ENCODE assay signal across 8 mouse cellular contexts in the genomic region with DNA sequence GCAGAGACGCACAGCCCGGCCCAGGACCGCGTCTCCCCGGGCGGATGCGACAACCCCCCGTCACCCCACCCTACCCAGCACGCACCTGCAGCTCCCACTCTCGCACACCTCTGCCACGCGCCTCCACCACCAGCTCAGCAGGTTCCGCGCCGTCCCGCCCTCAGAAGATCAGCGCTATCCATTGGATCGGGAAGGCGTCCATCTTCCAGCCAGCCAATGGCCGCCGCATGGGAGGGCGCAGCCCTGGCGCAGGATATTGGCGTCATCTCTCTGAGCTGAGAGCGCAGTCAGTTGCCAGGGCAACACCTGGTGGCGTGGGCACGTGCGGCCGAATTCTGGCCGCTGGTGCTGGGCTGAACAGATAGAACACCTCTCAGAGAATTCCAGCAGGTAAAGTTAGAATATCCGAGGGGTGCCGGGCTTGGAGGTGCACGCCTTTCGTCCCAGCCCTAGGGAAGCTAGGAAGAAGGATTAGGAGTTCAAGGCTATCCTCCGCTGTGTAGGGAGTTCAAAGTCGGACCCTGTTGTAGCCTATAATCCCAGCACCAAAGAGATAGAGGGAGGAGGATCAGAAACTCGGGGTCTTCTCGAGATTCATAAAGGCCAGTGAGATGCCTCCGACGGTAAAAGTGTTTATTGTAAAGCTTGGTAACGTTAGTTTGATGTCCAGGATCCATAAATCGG. TPM values are rescaled to one million over a fixed set of nuclear protein-coding genes. Genes with fewer than 3 reads are reported as not detected.
A peak's percentile ranks its signal among the peaks of the same experiment; 100 is the strongest.
DNase-seq lines count a peak whose midpoint lies in the region; ATAC-seq and TF ChIP-seq lines count a peak whose summit lies in the region.

A gene (minus strand): TSS at position 144 of the 684 bp plus-strand sequence.

- peak within 1 kb of the TSS; percentile 83 for H3K4me2 ChIP-seq in forebrain, embryonic 12.5 days
- peak within 1 kb of the TSS; percentile 84 for H3K4me2 ChIP-seq in heart, postnatal 0 days (ENCODE audit: low read depth, low read length)
- peak within 1 kb of the TSS; percentile 86 for H3K4me2 ChIP-seq in liver, embryonic 16.5 days (ENCODE audit: low read depth, low read length)
- peak within 1 kb of the TSS; percentile 78 for H3K4me2 ChIP-seq in neural tube, embryonic 13.5 days

- peaks cover 31% of the 10 kb centered on the region for H3K36me3 ChIP-seq in E14TG2a.4 (ENCODE audit: insufficient read depth, low read length)
- no peaks in the 10 kb centered on the region; the same call in 1 of the 2 replicates for H3K36me3 ChIP-seq in forebrain, embryonic 12.5 days (replicated peaks)
- H3K36me3 ChIP-seq in heart, postnatal 0 days (replicated peaks; ENCODE audit: control insufficient read depth, insufficient read depth, low read length), result no peaks in the 10 kb centered on the region
- H3K36me3 ChIP-seq in liver, embryonic 16.5 days (ENCODE audit: control insufficient read depth, insufficient read depth), result no peaks in the 10 kb centered on the region
- no peaks in the 10 kb centered on the region for H3K36me3 ChIP-seq in neural tube, embryonic 13.5 days
- H3K36me3 ChIP-seq in testis, adult 2 months (ENCODE audit: control insufficient read depth, insufficient read depth, low read length), result no peaks in the 10 kb centered on the region

- ATAC-seq in forebrain, embryonic 12.5 days (ENCODE audit: low FRiP score), result peak; percentile 99
- ATAC-seq in heart, postnatal 0 days (ENCODE audit: insufficient read depth, low read depth), result peak; percentile 99
- peak; percentile 98 for ATAC-seq in liver, embryonic 16.5 days (ENCODE audit: low read depth)
- ATAC-seq in neural tube, embryonic 13.5 days (ENCODE audit: low read depth), result peak; percentile 99

- H3K27ac ChIP-seq in forebrain, embryonic 12.5 days, result no peak within 1 kb of the TSS
- no peak within 1 kb of the TSS for H3K27ac ChIP-seq in heart, postnatal 0 days (ENCODE audit: low read depth)
- no peak within 1 kb of the TSS for H3K27ac ChIP-seq in liver, embryonic 16.5 days (ENCODE audit: low read length)
- H3K27ac ChIP-seq in neural tube, embryonic 13.5 days (replicated peaks), result no peak within 1 kb of the TSS
- H3K27ac ChIP-seq in testis, adult 2 months (ENCODE audit: control insufficient read depth, insufficient read depth, low read depth, low read length), result peak within 1 kb of the TSS; percentile 77

- peak; percentile 65; the same call in 1 of the 2 replicates for TF ChIP-seq POLR2A in testis, adult 2 months (IDR thresholded peaks at IDR 0.05; ENCODE audit: control insufficient read depth, low read depth, low read length)

- no peaks in the 10 kb centered on the region for H3K9me3 ChIP-seq in E14TG2a.4 (ENCODE audit: low read length)
- no peaks in the 10 kb centered on the region for H3K9me3 ChIP-seq in forebrain, embryonic 12.5 days
- no peaks in the 10 kb centered on the region for H3K9me3 ChIP-seq in heart, postnatal 0 days (replicated peaks; ENCODE audit: control insufficient read depth, low read length)
- no peaks in the 10 kb centered on the region for H3K9me3 ChIP-seq in liver, embryonic 16.5 days (replicated peaks; ENCODE audit: control insufficient read depth, low read length)
- no peaks in the 10 kb centered on the region for H3K9me3 ChIP-seq in neural tube, embryonic 13.5 days

- H3K27me3 ChIP-seq in E14TG2a.4 (ENCODE audit: insufficient read depth, low read length), result peaks cover 14% of the 10 kb centered on the region; the same call in 1 of the 2 replicates
- peaks cover 8% of the 10 kb centered on the region; the same call in 1 of the 2 replicates for H3K27me3 ChIP-seq in forebrain, embryonic 12.5 days
- H3K27me3 ChIP-seq in heart, postnatal 0 days (ENCODE audit: control insufficient read depth, insufficient read depth, low read length), result no peaks in the 10 kb centered on the region
- no peaks in the 10 kb centered on the region for H3K27me3 ChIP-seq in liver, embryonic 16.5 days (ENCODE audit: control insufficient read depth, insufficient read depth, low read depth, low read length)
- no peaks in the 10 kb centered on the region for H3K27me3 ChIP-seq in neural tube, embryonic 13.5 days
- H3K27me3 ChIP-seq in testis, adult 2 months (ENCODE audit: control insufficient read depth, insufficient read depth, low read length), result no peaks in the 10 kb centered on the region

- 3% methylated on average over 42 of the region's 42 CpGs for WGBS in forebrain, embryonic 12.5 days
- 6% methylated on average over 37 of the region's 42 CpGs for WGBS in heart, postnatal 0 days
- WGBS in liver, embryonic 16.5 days (ENCODE audit: insufficient replicate concordance), result 4% methylated on average over 42 of the region's 42 CpGs
- WGBS in neural tube, embryonic 13.5 days, result 4% methylated on average over 42 of the region's 42 CpGs

- peak within 1 kb of the TSS; percentile 63 for H3K9ac ChIP-seq in forebrain, embryonic 12.5 days
- peak within 1 kb of the TSS; percentile 44 for H3K9ac ChIP-seq in heart, postnatal 0 days (replicated peaks; ENCODE audit: low read depth, low read length)
- H3K9ac ChIP-seq in liver, embryonic 16.5 days (ENCODE audit: low read depth, low read length), result peak within 1 kb of the TSS; percentile 56
- H3K9ac ChIP-seq in neural tube, embryonic 13.5 days, result peak within 1 kb of the TSS; percentile 76

- peak within 1 kb of the TSS; percentile 89 for H3K4me3 ChIP-seq in E14TG2a.4 (replicated peaks; ENCODE audit: low read length)
- peak within 1 kb of the TSS; percentile 71 for H3K4me3 ChIP-seq in forebrain, embryonic 12.5 days (replicated peaks)
- H3K4me3 ChIP-seq in heart, postnatal 0 days (ENCODE audit: low read depth, low read length), result peak within 1 kb of the TSS; percentile 60
- peak within 1 kb of the TSS; percentile 68 for H3K4me3 ChIP-seq in liver, embryonic 16.5 days (ENCODE audit: low read depth, low read length)
- peak within 1 kb of the TSS; percentile 66 for H3K4me3 ChIP-seq in neural tube, embryonic 13.5 days
- H3K4me3 ChIP-seq in testis, adult 2 months (ENCODE audit: control insufficient read depth, low read depth, low read length), result peak within 1 kb of the TSS; percentile 99

- TF ChIP-seq EP300 in heart, postnatal 0 days (IDR thresholded peaks at IDR 0.05; ENCODE audit: low read depth), result no peak

- DNase-seq in c-Kit-positive CD71-positive TER-119-positive erythroid progenitor cells, embryonic 14.5 days (ENCODE audit: low spot score), result peak; percentile 96
- DNase-seq in heart, postnatal 0 days (ENCODE audit: low spot score), result peak; percentile 93
- DNase-seq in kidney, postnatal 4 days, result peak; percentile 99 to 100

- peaks cover 18% of the 10 kb centered on the region for H3K4me1 ChIP-seq in E14TG2a.4 (replicated peaks; ENCODE audit: low read depth, low read length)
- peaks cover 20% of the 10 kb centered on the region for H3K4me1 ChIP-seq in forebrain, embryonic 12.5 days
- H3K4me1 ChIP-seq in heart, postnatal 0 days (ENCODE audit: control insufficient read depth, insufficient read depth), result peaks cover 7% of the 10 kb centered on the region; the same call in 1 of the 2 replicates
- peaks cover 14% of the 10 kb centered on the region for H3K4me1 ChIP-seq in liver, embryonic 16.5 days (ENCODE audit: control insufficient read depth, low read depth, low read length)
- H3K4me1 ChIP-seq in neural tube, embryonic 13.5 days (replicated peaks), result peaks cover 15% of the 10 kb centered on the region
- H3K4me1 ChIP-seq in testis, adult 2 months (ENCODE audit: control insufficient read depth, insufficient read depth, low read length), result peaks cover 8% of the 10 kb centered on the region

- no peak for TF ChIP-seq CTCF in E14TG2a.4 (conservative IDR thresholded peaks at IDR 0.05; ENCODE audit: low read length)
- TF ChIP-seq CTCF in heart, postnatal 0 days (IDR thresholded peaks at IDR 0.05; ENCODE audit: low read depth), result no peak
- no peak for TF ChIP-seq CTCF in testis, adult 2 months (IDR thresholded peaks at IDR 0.05; ENCODE audit: control insufficient read depth, insufficient read depth, insufficient replicate concordance, low read depth, low read length)

RNA-seq across cellular contexts. Expression of the gene that starts here (rescaled TPM):
- 28.3 and 30.6 TPM in 2 replicates for polyA plus RNA-seq in forebrain, embryonic 12.5 days (2016; fragmentation: Nextera tagmentation; extraction: Ambion mirVana)
- total RNA-seq in heart, postnatal 0 days (2014; rRNA removed; ENCODE audit: low replicate concordance), result 5.0 and 5.9 TPM in 2 replicates
- 9.5 and 10.6 TPM in 2 replicates for polyA plus RNA-seq in heart, postnatal 0 days (2015; fragmentation: Nextera tagmentation; extraction: Ambion mirVana)
- 10.5 and 10.8 TPM in 2 replicates for polyA plus RNA-seq in liver, embryonic 16.5 days (2015; fragmentation: Nextera tagmentation; extraction: Ambion mirVana)
- 14.9 and 15.1 TPM in 2 replicates for polyA plus RNA-seq in neural tube, embryonic 13.5 days (2015; fragmentation: Nextera tagmentation; extraction: Ambion mirVana)
- 14.8 and 14.9 TPM in 2 replicates for polyA plus RNA-seq in testis, adult 2 months (2012; rRNA removed)
